Mouse (Mus musculus): ENCODE measurements at regions not wholly inside any gene's neighbourhood (a gene's known extent, or its start where the extent isn't known, plus 50 kb on each side); places are given as distances from the start of the nearest gene placed in this dataset.

GRCm38 (mm10) chr10:92504271-92504670 lies 217.9 kb downstream of the Nedd1 start:
- DNase-seq (ENCODE audit: low spot score): no peak

DNA sequence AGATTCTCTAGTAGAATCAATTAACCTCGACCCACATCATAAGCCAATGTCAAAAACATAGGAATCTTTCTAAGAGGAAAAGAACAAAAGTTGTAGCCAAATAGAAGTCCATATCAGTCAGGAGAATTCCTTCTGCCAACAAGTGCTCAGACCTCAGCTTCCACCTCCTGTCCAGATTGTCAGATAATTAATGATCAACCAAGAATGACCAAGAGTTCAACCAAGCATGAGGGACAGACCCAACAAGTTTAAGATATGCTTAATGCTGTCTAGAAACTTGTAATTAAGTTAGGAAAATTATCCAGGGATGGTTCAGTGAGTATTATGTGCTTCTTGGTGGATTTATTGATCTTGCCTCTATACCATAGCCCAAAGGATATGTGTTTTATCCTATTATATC lies 238.6 kb downstream of the Nedd1 start:
- DNase-seq (ENCODE audit: low spot score): no peak

DNA sequence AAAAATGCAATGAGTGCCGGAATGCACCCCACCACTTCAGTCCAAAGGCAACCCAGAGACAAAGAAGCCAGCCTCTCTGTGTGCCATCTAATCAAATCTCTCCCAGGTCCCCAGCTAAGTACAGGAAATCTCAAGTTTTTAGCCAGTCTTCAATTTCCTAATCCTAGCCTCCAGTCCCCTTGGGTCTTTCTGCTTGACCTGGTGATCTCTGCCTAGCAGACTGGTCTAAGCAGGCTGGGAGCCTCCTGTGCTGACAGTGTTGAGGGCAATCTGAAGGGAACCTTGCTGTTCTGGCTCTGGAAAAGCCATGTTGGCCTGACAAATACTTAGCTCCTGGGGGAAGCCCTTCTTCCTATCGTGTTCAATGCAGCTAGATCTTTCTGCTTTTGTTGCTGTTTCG lies 248.9 kb downstream of the Nedd1 start:
- no peak for DNase-seq (ENCODE audit: low spot score)

DNA sequence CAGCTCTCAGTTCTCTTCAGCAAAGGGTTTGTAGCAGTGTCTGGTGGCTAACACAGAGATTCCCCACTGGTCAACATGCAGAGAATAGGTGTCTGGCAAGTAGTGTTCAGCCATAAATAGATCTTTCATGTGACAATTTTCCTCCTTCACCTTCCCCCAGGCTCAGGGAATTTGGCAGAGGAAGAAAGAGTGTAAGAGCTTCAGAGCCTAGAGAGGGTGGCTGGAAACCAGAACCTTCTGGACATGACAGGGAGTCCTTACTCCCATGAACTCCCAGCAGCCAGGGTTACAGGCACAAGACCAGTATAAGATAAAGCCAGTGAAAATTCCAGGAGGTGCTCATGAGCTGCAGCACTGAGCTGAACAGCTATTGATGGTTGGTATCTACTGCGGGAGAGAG lies 251.1 kb downstream of the Nedd1 start:
- DNase-seq (ENCODE audit: low spot score): peak; percentile 33

DNA sequence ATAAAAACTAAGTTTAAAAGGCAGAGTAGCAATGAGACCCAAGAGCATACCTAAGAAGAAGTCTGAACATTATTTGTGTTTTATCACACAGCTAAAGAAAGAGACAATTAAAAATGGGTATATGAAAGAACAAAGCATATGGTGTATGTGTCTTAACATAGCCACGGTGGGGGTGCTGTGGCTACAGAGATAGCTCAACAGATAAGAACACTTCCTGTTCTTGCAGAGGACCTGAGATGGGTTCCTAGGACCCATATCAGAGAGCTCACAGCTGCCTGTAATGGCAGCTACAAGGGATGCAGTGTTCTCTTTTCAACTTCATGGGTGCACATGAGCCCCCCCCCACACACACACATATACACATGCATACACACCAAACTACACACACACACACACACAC lies 267.0 kb downstream of the Nedd1 start:
- no peak for DNase-seq (ENCODE audit: low spot score)

GRCm38 (mm10) chr10:92453550-92453949 lies 268.7 kb downstream of the Nedd1 start:
- no peak for DNase-seq (ENCODE audit: low spot score)

GRCm38 (mm10) chr10:92445957-92446356 lies 276.3 kb downstream of the Nedd1 start:
- DNase-seq (ENCODE audit: low spot score): no peak

DNA sequence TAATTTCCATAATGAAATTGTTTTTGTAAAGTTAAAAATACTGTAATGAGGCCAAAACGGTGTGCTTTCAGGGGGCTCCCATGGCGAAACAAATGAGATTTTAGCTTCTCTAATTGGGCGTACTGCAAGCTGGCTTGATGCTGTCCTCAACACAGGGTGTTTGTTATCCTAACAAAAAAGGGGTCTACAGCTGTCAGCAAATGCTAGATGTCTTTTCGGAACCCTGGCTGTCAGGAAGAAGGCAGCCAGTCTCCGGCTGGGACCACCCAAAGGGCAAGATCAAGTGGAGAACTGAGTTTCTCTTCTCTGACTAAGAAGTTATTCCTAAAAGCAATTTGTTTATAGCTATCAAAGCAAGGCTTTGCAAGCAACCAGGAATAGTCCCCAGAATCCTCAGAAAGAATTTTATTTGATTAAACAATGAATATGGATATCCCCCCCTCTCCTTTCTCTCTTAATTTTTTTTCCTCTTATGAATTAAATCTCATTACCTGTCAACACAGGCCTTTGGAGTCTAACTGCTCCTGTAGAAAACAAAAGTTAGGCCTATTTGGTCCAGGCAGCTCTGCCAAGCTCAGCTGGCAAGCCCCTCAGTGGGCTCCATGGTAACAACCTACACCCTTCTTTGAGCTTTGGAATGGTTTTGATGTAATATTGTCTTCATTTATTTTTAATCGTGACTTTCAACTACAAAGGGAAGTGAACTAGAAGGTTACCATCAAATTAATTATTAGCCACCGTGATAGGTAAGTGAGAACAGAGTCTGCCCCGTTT lies 283.4 kb downstream of the Nedd1 start:
- DNase-seq (ENCODE audit: low spot score): no peak

- no peak for DNase-seq (ENCODE audit: low spot score)
These were observed 293.0 kb downstream of the Nedd1 start for GRCm38 (mm10) chr10:92429256-92429655.

- no peak for DNase-seq (ENCODE audit: low spot score)
These were observed 294.2 kb downstream of the Nedd1 start for GRCm38 (mm10) chr10:92428026-92428425.

GRCm38 (mm10) chr10:92426443-92426842 lies 295.8 kb downstream of the Nedd1 start:
- no peak for DNase-seq (ENCODE audit: low spot score)

GRCm38 (mm10) chr10:92412737-92413136 lies 309.5 kb downstream of the Nedd1 start:
- no peak for DNase-seq (ENCODE audit: low spot score)

GRCm38 (mm10) chr10:92410813-92411325 lies 311.4 kb downstream of the Nedd1 start:
- no peak for DNase-seq (ENCODE audit: low spot score)

- no peak for DNase-seq (ENCODE audit: low spot score)
These were observed 317.4 kb downstream of the Nedd1 start for GRCm38 (mm10) chr10:92404697-92405293.

DNA sequence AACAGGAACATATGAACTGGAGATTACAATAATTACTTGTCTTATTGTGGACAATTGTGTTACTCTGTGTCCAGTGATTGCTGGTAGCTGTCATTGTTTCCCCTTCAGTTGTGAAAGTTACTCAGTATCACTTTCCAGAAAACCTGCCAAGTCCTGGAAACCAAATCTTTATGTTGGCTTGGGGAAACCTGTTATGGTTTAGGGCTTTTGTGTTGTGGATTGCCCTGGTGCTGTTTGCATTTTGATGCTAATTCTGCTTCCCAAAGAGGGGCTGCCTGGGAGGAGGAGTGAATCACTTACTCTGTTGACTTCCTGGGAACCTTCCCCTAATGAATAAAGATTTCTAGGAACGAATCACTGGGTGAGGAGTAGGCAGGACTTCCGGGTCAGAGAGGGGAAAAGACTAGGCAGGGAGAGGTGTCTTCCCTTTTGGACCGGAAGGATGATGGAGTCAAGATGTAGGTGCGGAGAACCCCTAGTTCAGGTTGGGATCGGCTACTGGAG lies 321.6 kb downstream of the Nedd1 start:
- DNase-seq (ENCODE audit: low spot score): no peak

DNA sequence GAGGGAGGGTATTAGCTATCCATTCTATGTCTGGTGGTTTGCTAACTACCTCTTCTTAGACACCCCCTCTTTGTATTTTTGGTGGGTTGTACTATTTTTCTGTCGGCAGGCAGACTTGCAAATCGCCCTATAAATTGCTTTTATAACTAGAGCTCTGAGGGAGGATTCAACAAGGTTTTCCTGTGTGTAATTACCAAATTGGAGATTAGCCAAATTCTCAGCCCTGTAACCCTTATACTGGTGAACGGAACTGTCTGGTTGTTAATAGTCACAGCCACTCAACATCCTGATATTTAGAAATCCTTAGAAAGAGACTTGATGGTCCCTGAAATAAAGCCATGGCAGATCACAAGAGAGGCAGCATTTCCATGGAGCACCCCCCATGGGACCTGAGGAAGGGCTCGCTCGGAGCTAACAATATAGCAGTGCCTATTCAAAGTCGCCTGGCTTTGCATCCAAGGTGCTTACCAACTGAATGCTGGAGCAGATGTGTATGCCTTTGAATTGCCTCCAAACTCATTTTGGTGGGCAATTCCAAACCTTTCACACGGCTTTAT lies 333.0 kb downstream of the Nedd1 start:
- no peak for DNase-seq (ENCODE audit: low spot score)

DNA sequence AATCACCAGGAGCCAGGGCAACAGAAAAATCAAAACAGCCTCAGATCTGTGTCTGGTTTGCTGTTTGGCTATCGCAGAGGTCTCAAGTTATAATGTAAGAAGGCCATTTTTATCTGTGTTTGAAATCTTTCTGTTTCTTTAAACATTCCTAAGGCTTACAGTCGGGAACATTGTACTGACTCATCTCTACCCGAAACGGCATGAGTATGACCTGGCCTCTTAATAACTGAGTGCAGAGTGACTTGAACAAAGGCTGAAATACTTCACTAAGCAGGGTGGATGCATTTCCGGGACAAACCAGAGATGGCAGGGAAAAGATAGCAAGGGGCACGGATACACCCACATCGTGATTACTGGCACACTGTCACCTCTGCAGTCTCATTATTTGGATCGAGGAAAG lies 355.1 kb downstream of the Nedd1 start:
- no peak for DNase-seq (ENCODE audit: low spot score)

GRCm38 (mm10) chr10:92356738-92357137 lies 365.5 kb downstream of the Nedd1 start:
- DNase-seq (ENCODE audit: low spot score): no peak

DNA sequence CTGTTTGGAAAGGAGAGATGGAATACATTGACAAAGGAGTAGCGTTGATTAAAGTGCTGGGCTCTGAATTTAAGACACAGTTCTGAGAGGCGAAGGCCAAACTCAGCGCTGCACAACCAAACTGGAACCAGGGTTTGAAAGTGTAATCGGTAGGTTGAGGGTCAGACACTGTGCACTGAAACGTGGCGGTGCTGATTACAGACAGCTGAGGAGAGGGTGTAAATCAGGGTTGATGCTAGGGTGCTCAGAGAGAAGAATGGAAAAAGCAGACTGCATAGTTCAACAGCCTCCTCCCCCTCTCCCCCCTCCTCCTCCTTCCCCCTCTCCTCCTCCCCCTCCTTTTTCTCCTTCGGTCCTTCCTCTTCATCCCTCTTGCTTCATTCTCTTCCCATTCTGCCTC lies 373.2 kb downstream of the Nedd1 start:
- no peak for DNase-seq (ENCODE audit: low spot score)

- no peak for DNase-seq (ENCODE audit: low spot score)
These were observed 374.1 kb downstream of the Nedd1 start for GRCm38 (mm10) chr10:92347960-92348675.

- DNase-seq (ENCODE audit: low spot score): no peak
These were observed 382.5 kb downstream of the Nedd1 start for GRCm38 (mm10) chr10:92339671-92340070.

GRCm38 (mm10) chr10:92336949-92337348 lies 385.3 kb downstream of the Nedd1 start:
- peak; percentile 2 for DNase-seq (ENCODE audit: low spot score)
